Mouse (Mus musculus): ENCODE results near the gene Hist1h4c. TPM values are rescaled to one million over a fixed set of nuclear protein-coding genes. Genes with fewer than 3 reads are reported as not detected.
A peak's percentile ranks its signal among the peaks of the same experiment; 100 is the strongest.

Hist1h4c gene
- total RNA-seq (2015) (45.1 and 51.9 TPM in 2 replicates), total RNA-seq (2017) (238 and 311 TPM in 2 replicates)

- ATAC-seq (replicated peaks; ENCODE audit: poor library complexity) = peak; percentile 79
These were observed at the start of gene Hist1h4c for GRCm38 (mm10) chr13:23698300-23698693. Hist1h4c (minus strand) TSS chr13:23698454.

GRCm38 (mm10) chr13:23747892-23748288 lies 49.6 kb upstream of the Hist1h4c start:
- no peak for ATAC-seq (replicated peaks; ENCODE audit: poor library complexity)

GRCm38 (mm10) chr13:23747081-23747891 lies 49.0 kb upstream of the Hist1h4c start:
- ATAC-seq (replicated peaks; ENCODE audit: poor library complexity) = 0 out of 2 replicates have a peak, but pooled peaks have one; percentile 1

- ATAC-seq (replicated peaks; ENCODE audit: poor library complexity) = peak; percentile 66
These were observed 48.2 kb upstream of the Hist1h4c start, which contains the start of gene Hist1h2bb for GRCm38 (mm10) chr13:23746201-23747080. Hist1h2bb (plus strand) TSS chr13:23746734.

- ATAC-seq (replicated peaks; ENCODE audit: poor library complexity) = peak; percentile 54
These were observed 47.3 kb upstream of the Hist1h4c start, which contains the start of gene Hist1h3c for GRCm38 (mm10) chr13:23745381-23746161. Hist1h3c (minus strand) TSS chr13:23745602.

- ATAC-seq (replicated peaks; ENCODE audit: poor library complexity) = no peak
These were observed 46.4 kb upstream of the Hist1h4c start for GRCm38 (mm10) chr13:23744421-23745380.

GRCm38 (mm10) chr13:23743963-23744362 lies 45.7 kb upstream of the Hist1h4c start:
- no peak for ATAC-seq (replicated peaks; ENCODE audit: poor library complexity)

- no peak for ATAC-seq (replicated peaks; ENCODE audit: poor library complexity)
These were observed 45.0 kb upstream of the Hist1h4c start for GRCm38 (mm10) chr13:23743215-23743614.

- no peak for ATAC-seq (replicated peaks; ENCODE audit: poor library complexity)
These were observed 43.8 kb upstream of the Hist1h4c start for GRCm38 (mm10) chr13:23742007-23742406.

GRCm38 (mm10) chr13:23740910-23741309 lies 42.7 kb upstream of the Hist1h4c start:
- no peak for ATAC-seq (replicated peaks; ENCODE audit: poor library complexity)

- ATAC-seq (replicated peaks; ENCODE audit: poor library complexity) = no peak
These were observed 42.1 kb upstream of the Hist1h4c start for GRCm38 (mm10) chr13:23740256-23740840.

- no peak for ATAC-seq (replicated peaks; ENCODE audit: poor library complexity)
These were observed 41.6 kb upstream of the Hist1h4c start for GRCm38 (mm10) chr13:23739922-23740252.

GRCm38 (mm10) chr13:23739069-23739921 lies 41.0 kb upstream of the Hist1h4c start:
- ATAC-seq (replicated peaks; ENCODE audit: poor library complexity) = peak; percentile 62

- ATAC-seq (replicated peaks; ENCODE audit: poor library complexity) = peak; percentile 63
These were observed 40.4 kb upstream of the Hist1h4c start, which contains the start of gene Hist1h1c for GRCm38 (mm10) chr13:23738677-23739068. Hist1h1c (plus strand) TSS chr13:23738808.

- ATAC-seq (replicated peaks; ENCODE audit: poor library complexity) = no peak
These were observed 39.8 kb upstream of the Hist1h4c start for GRCm38 (mm10) chr13:23738041-23738440.

GRCm38 (mm10) chr13:23737091-23737490 lies 38.8 kb upstream of the Hist1h4c start:
- ATAC-seq (replicated peaks; ENCODE audit: poor library complexity) = no peak

- peak; percentile 86 for ATAC-seq (replicated peaks; ENCODE audit: poor library complexity)
These were observed 34.0 kb upstream of the Hist1h4c start for GRCm38 (mm10) chr13:23732156-23732804.

GRCm38 (mm10) chr13:23730479-23730878 lies 32.2 kb upstream of the Hist1h4c start:
- no peak for ATAC-seq (replicated peaks; ENCODE audit: poor library complexity)

Data from megakaryocyte progenitor cell, adult 5-6 weeks (primary cell).